Mouse (Mus musculus) bone marrow macrophage, adult 2 months (primary cell): ENCODE data around the gene Snx30.

Source experiments
- CTCF ChIP-seq: IDR thresholded peaks from 2 replicates; pipeline ENCODE4 v1.5.1; 2012; ENCODE audit warnings: low read depth, mild to moderate bottlenecking, low read length, moderate library complexity
- POLR2A ChIP-seq: IDR thresholded peaks from 2 replicates; pipeline ENCODE4 v1.6.1; 2012; ENCODE audit warnings: mild to moderate bottlenecking, low read depth, low read length, borderline replicate concordance

- TF ChIP-seq CTCF = no peak
- TF ChIP-seq POLR2A = no peak
Observed at GRCm38 (mm10) chr4:59884136-59884696, 78.6 kb downstream of the Snx30 start.
